In genomic region chr1:125911901-125912445, GRCm38 (mm10) we compare ENCODE assay signal across 10 mouse cellular contexts. TPM values are rescaled to one million over a fixed set of nuclear protein-coding genes. Genes with fewer than 3 reads are reported as not detected.
DNase-seq lines count a peak whose midpoint lies in the region; ATAC-seq and TF ChIP-seq lines count a peak whose summit lies in the region.
"Had no signal": no experiment of that assay in that cellular context is flagged by ENCODE, and none has a peak within 500 bp of the region (broad histone marks: within the 10 kb centered on the region; RNA-seq: fewer than 3 reads in every experiment).

No protein-coding gene starts in this region.

- H3K9ac ChIP-seq in heart, embryonic 11.5 days (ENCODE audit: low read depth, low read length), result peak overlapping the region; percentile 49; the same call in 1 of the 2 replicates
- no peak overlapping the region for H3K9ac ChIP-seq in liver, postnatal 0 days (replicated peaks)

- no peak overlapping the region for H3K27ac ChIP-seq in heart, embryonic 11.5 days (ENCODE audit: low read depth, low read length)
- H3K27ac ChIP-seq in liver, postnatal 0 days (ENCODE audit: low read depth), result no peak overlapping the region
- H3K27ac ChIP-seq: macrophage had no signal

- no peak for TF ChIP-seq CTCF in liver, postnatal 0 days (IDR thresholded peaks at IDR 0.05; ENCODE audit: low read depth)

- no peaks in the 10 kb centered on the region for H3K36me3 ChIP-seq in heart, embryonic 11.5 days (ENCODE audit: control insufficient read depth, insufficient read depth, low read length)
- H3K36me3 ChIP-seq in liver, postnatal 0 days (replicated peaks; ENCODE audit: insufficient read depth, low read length), result no peaks in the 10 kb centered on the region

- under 1% methylated on average over 42 of the region's 43 CpGs for WGBS in heart, embryonic 11.5 days (ENCODE audit: insufficient replicate concordance)
- under 1% methylated on average over 43 of the region's 43 CpGs for WGBS in liver, postnatal 0 days (ENCODE audit: insufficient replicate concordance)

- no peak for TF ChIP-seq EP300 in liver, postnatal 0 days (IDR thresholded peaks at IDR 0.05; ENCODE audit: low read depth)

- peak overlapping the region; percentile 96 for H3K4me2 ChIP-seq in heart, embryonic 11.5 days
- peak overlapping the region; percentile 81 for H3K4me2 ChIP-seq in liver, postnatal 0 days (ENCODE audit: low read depth, low read length)

- peak overlapping the region; percentile 53 for H3K4me3 ChIP-seq in heart, embryonic 11.5 days (ENCODE audit: low read depth, low read length)
- H3K4me3 ChIP-seq in liver, postnatal 0 days (ENCODE audit: low read depth, low read length), result peak overlapping the region; percentile 43

- peak; percentile 20; the same call in 1 of the 2 replicates for ATAC-seq in heart, embryonic 11.5 days (replicated peaks; ENCODE audit: insufficient number of reproducible peaks, low FRiP score, low TSS enrichment)
- ATAC-seq in liver, postnatal 0 days, result peak; percentile 31; the same call in 1 of the 2 replicates

- DNase-seq in gastrocnemius, postnatal 10 days, result peak; percentile 8
- no peak for DNase-seq in gastrocnemius, adult 8-10 months (ENCODE audit: low spot score in 2 of 2)
- DNase-seq in cerebellum, postnatal 25 days, result peak; percentile 25 to 35
- DNase-seq in layer of hippocampus, adult 18-20 months (ENCODE audit: low spot score in 2 of 2), result peak; percentile 56 to 70
- peak; percentile 21 for DNase-seq in liver, postnatal 0 days
- DNase-seq in retina, postnatal 1 day, result peak; percentile 62
- DNase-seq in MN1 (ENCODE audit: low spot score), result no peak

- no peaks in the 10 kb centered on the region for H3K9me3 ChIP-seq in heart, embryonic 11.5 days (replicated peaks; ENCODE audit: control insufficient read depth, low read length)
- no peaks in the 10 kb centered on the region for H3K9me3 ChIP-seq in liver, postnatal 0 days (ENCODE audit: low read length)

- H3K27me3 ChIP-seq in heart, embryonic 11.5 days (ENCODE audit: control insufficient read depth, insufficient read depth, low read length), result peaks cover 34% of the 10 kb centered on the region
- H3K27me3 ChIP-seq in liver, postnatal 0 days (ENCODE audit: insufficient read depth, low read length), result peaks cover 31% of the 10 kb centered on the region
- H3K27me3 ChIP-seq: CH12.LX had no signal

- peaks cover 17% of the 10 kb centered on the region for H3K4me1 ChIP-seq in heart, embryonic 11.5 days (ENCODE audit: control insufficient read depth, insufficient read depth, low read length)
- peaks cover 7% of the 10 kb centered on the region; the same call in 1 of the 2 replicates for H3K4me1 ChIP-seq in liver, postnatal 0 days (ENCODE audit: insufficient read depth)

RNA-seq across cellular contexts. Expression of gene Lypd1, which starts 0.9 kb away (rescaled TPM):
- total RNA-seq in gastrocnemius, postnatal 10 days (2021), result under 1 TPM; 0.28 to 0.41 TPM
- total RNA-seq in gastrocnemius, adult 8-10 months (2022), result not detected
- polyA plus RNA-seq in heart, embryonic 11.5 days (2014; fragmentation: Nextera tagmentation; extraction: Ambion mirVana), result 1.1 and 1.4 TPM in 2 replicates
- 100 to 1,000 TPM in 1 of 2 experiments, 10 to 100 TPM in 1; 81.2 to 109 TPM for total RNA-seq in layer of hippocampus, adult 18-20 months (2021)
- 0.46 and 0.59 TPM in 2 replicates for polyA plus RNA-seq in liver, postnatal 0 days (2015; fragmentation: Nextera tagmentation; extraction: Ambion mirVana)
- total RNA-seq: CH12.LX had no signal
- polyA plus RNA-seq: macrophage had no signal

Comparison
In these comparisons a context has a peak if more than half of its experiments do, and no peak if none do; other contexts are left out.
1. DNase-seq: peak in gastrocnemius, postnatal 10 days (single experiment), cerebellum, postnatal 25 days (2 of 2), layer of hippocampus, adult 18-20 months (2 of 2), liver, postnatal 0 days (single experiment) and retina, postnatal 1 day (single experiment); none in gastrocnemius, adult 8-10 months (0 of 2) and MN1 (single experiment).
2. RNA of gene Lypd1, which starts 0.9 kb away (total RNA-seq): 81.2 to 109 TPM in layer of hippocampus, adult 18-20 months; 0.28 to 0.41 TPM in gastrocnemius, postnatal 10 days and not detected in gastrocnemius, adult 8-10 months; every median in the first group is over 10 times any median in the second.